Mouse (Mus musculus): ENCODE results near the gene Acvr2b. TPM values are rescaled to one million over a fixed set of nuclear protein-coding genes. Genes with fewer than 3 reads are reported as not detected.

Acvr2b gene
- polyA plus RNA-seq, 1 experiment, result 0.83 TPM

- Histone ChIP-seq H3K27me3 (ENCODE audit: control insufficient read depth, insufficient read depth, insufficient read length) (no peaks in the 10 kb centered on the region), H3ac (ENCODE audit: control insufficient read depth, insufficient read length, low read depth) (no peak overlapping the region), H3K36me3 (ENCODE audit: control insufficient read depth, insufficient read depth) (no peaks in the 10 kb centered on the region), H3K79me3 (ENCODE audit: low read depth) (no peaks in the 10 kb centered on the region), H3K4me3 (ENCODE audit: insufficient read depth, poor library complexity, severe bottlenecking) (no peak overlapping the region), H3K79me2 (ENCODE audit: control insufficient read depth, insufficient read depth) (no peaks in the 10 kb centered on the region)
- TF ChIP-seq USF1 (IDR thresholded peaks at IDR 0.05; ENCODE audit: low read depth) (no peak), MYOD1 (IDR thresholded peaks at IDR 0.05; ENCODE audit: control insufficient read depth, insufficient read length, low read depth) (peak; percentile 48)
Observed at GRCm38 (mm10) chr9:119483554-119484353, 81.8 kb downstream of the Acvr2b start.

- no peaks in the 10 kb centered on the region for H3K27me3 ChIP-seq (ENCODE audit: control insufficient read depth, insufficient read depth, insufficient read length)
- H3K36me3 ChIP-seq (ENCODE audit: control insufficient read depth, insufficient read depth), result no peaks in the 10 kb centered on the region
- TF ChIP-seq CTCF (IDR thresholded peaks at IDR 0.05; ENCODE audit: control insufficient read depth, insufficient read depth, insufficient read length) (no peak), MAX (IDR thresholded peaks at IDR 0.05) (no peak), CEBPB (IDR thresholded peaks at IDR 0.05; ENCODE audit: low read depth) (no peak), USF1 (IDR thresholded peaks at IDR 0.05; ENCODE audit: low read depth) (no peak), MYOD1 (IDR thresholded peaks at IDR 0.05; ENCODE audit: control insufficient read depth, insufficient read length, low read depth) (no peak), MYOG (IDR thresholded peaks at IDR 0.05; ENCODE audit: control insufficient read depth, extremely low read depth, insufficient read length) (no peak), FOSL1 (IDR thresholded peaks at IDR 0.05; ENCODE audit: insufficient read depth, low read length, poor library complexity, severe bottlenecking) (no peak)
- no peaks in the 10 kb centered on the region for H3K79me2 ChIP-seq (ENCODE audit: control insufficient read depth, insufficient read depth)
- no peak overlapping the region for H3K4me3 ChIP-seq (ENCODE audit: insufficient read depth, poor library complexity, severe bottlenecking)
- no peaks in the 10 kb centered on the region for H3K79me3 ChIP-seq (ENCODE audit: low read depth)
- H3ac ChIP-seq (ENCODE audit: control insufficient read depth, insufficient read length, low read depth), result no peak overlapping the region
Observed at GRCm38 (mm10) chr9:119484420-119484819, 82.5 kb downstream of the Acvr2b start.

Other genes with a start within 250 kb of the Acvr2b start
- gene Acaa1b, start 245.0 kb upstream of the Acvr2b start, polyA plus RNA-seq (2012; fragmentation: generic; extraction: Trizol), result 0.96 TPM
- not detected for gene Gm47289, start 243.0 kb upstream of the Acvr2b start, polyA plus RNA-seq (2012; fragmentation: generic; extraction: Trizol)
- not detected for gene Slc22a13, start 193.0 kb upstream of the Acvr2b start, polyA plus RNA-seq (2012; fragmentation: generic; extraction: Trizol)
- 13.0 TPM for gene Oxsr1, start 79.7 kb upstream of the Acvr2b start, polyA plus RNA-seq (2012; fragmentation: generic; extraction: Trizol)
- 50.9 TPM for gene Acaa1a, start 62.4 kb upstream of the Acvr2b start, polyA plus RNA-seq (2012; fragmentation: generic; extraction: Trizol)
- gene Myd88, start 60.7 kb upstream of the Acvr2b start, polyA plus RNA-seq (2012; fragmentation: generic; extraction: Trizol), result 19.5 TPM
- 3.1 TPM for gene Xylb, start 44.7 kb upstream of the Acvr2b start, polyA plus RNA-seq (2012; fragmentation: generic; extraction: Trizol)
- gene Slc22a14, start 36.6 kb upstream of the Acvr2b start, polyA plus RNA-seq (2012; fragmentation: generic; extraction: Trizol), result not detected
- gene Exog, start 42.8 kb downstream of the Acvr2b start, polyA plus RNA-seq (2012; fragmentation: generic; extraction: Trizol), result 7.3 TPM
- 13.6 TPM for gene Scn5a, start 176.9 kb downstream of the Acvr2b start, polyA plus RNA-seq (2012; fragmentation: generic; extraction: Trizol)

Measured in C2C12 (cell line).